Mouse (Mus musculus) liver, embryonic 16.5 days (tissue): ENCODE data around the gene Cyp4f18. TPM values are rescaled to one million over a fixed set of nuclear protein-coding genes. Genes with fewer than 3 reads are reported as not detected.

ENCODE experiments used
- ATAC-seq: fragments of 200-750 bp; cut with Nextera tagmentation; 2 replicates; pipeline ENCODE4 v1.8.0; 2017; ENCODE audit warnings: low read depth, mild to moderate bottlenecking, moderate number of reproducible peaks, moderate library complexity
- H3K27ac ChIP-seq: fragments of 300-500 bp; sonication (generic); 2 replicates; pipeline ENCODE4 v1.5.1; 2014; ENCODE audit warnings: mild to moderate bottlenecking, low read length
- H3K27me3 ChIP-seq: fragments of 300-500 bp; sonication (generic); 2 replicates; pipeline ENCODE4 v1.6.1; 2014; ENCODE audit warnings: low read depth, low read length, mixed read lengths; ENCODE audit not compliant: control insufficient read depth, insufficient read depth
- H3K36me3 ChIP-seq: fragments of 300-500 bp; sonication (generic); 2 replicates; pipeline ENCODE4 v1.6.1; 2014; ENCODE audit warnings: mild to moderate bottlenecking; ENCODE audit not compliant: control insufficient read depth, insufficient read depth
- H3K4me1 ChIP-seq: fragments of 300-500 bp; sonication (generic); 2 replicates; pipeline ENCODE4 v1.6.1; 2014; ENCODE audit warnings: low read depth, low read length, mixed read lengths; ENCODE audit not compliant: control insufficient read depth
- H3K4me2 ChIP-seq: fragments of 300-500 bp; sonication (generic); 2 replicates; pipeline ENCODE4 v1.6.1; 2014; ENCODE audit warnings: low read depth, low read length, mixed read lengths
- H3K4me3 ChIP-seq: fragments of 300-500 bp; sonication (generic); 2 replicates; pipeline ENCODE4 v1.5.1; 2014; ENCODE audit warnings: low read depth, mild to moderate bottlenecking, low read length
- H3K9ac ChIP-seq: fragments of 300-500 bp; sonication (generic); 2 replicates; pipeline ENCODE4 v1.6.1; 2014; ENCODE audit warnings: low read depth, low read length
- H3K9me3 ChIP-seq: fragments of 300-500 bp; sonication (generic); replicated peaks from 2 replicates; pipeline ENCODE4 v1.6.1; 2016; ENCODE audit warnings: low read length; ENCODE audit not compliant: control insufficient read depth
- WGBS: fragments of 180-500 bp; shearing (Covaris S2); extraction: QIAGEN DNeasy Blood & Tissue Kit; methylation state at CpG from one replicate; pipeline ENCODE4 v1.1.7; 2014; ENCODE audit not compliant: insufficient replicate concordance; 5-methylcytosine and 5-hydroxymethylcytosine counted together
- polyA plus RNA-seq: library from polyadenylated mRNA; unstranded; fragments of >200 nt; fragmentation: Nextera tagmentation; extraction: Ambion mirVana; gene quantifications from 2 replicates; pipeline ENCODE4 v1.2.1, GENCODE M21; 2015

The Cyp4f18 gene
- polyA plus RNA-seq, 1 experiment from 2014 or later: 3.6 TPM

DNA sequence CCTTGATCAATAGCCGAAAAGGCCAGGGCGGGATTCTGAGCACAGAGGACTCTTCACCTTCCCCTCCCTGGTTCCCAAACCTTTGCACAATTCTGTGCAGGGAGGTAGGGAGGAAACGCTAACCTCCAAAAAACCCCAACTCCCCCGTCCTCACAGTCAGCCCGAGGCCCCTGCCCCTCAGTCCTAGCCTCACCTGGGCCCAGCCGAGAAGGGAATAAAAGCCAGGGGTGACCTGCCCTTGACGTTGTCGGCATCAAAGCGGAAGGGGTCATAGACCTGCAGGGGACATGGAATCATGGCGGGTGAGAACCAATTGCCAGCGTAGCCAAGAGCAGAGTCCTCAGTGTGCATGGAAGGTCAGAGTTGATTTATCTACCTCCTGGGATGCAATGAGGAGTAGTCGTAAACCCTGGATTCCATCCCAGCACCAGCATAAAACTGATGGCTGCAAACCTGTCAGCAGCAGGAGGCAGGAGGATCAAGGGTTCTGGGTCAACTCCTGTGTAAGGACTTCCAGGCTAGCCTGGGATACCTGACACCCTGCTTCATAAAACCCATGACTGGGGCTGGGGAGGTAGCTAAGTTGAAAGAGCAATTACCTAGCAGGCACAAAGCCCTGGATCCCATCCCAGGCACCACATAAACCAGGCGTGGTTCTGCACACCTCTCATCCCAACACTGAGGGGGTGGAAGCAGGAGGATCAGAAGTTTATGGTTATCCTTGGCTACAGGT, 20.4 kb downstream of the Cyp4f18 start:
- no peak overlapping the region for H3K9ac ChIP-seq
- H3K36me3 ChIP-seq: no peaks in the 10 kb centered on the region
- 49% methylated on average over 13 of the region's 13 CpGs for WGBS
- no peaks in the 10 kb centered on the region for H3K27me3 ChIP-seq
- H3K4me1 ChIP-seq: no peaks in the 10 kb centered on the region; the same call in 1 of the 2 replicates
- peak overlapping the region; percentile 40 for H3K4me3 ChIP-seq
- no peak for ATAC-seq
- peak overlapping the region; percentile 46 for H3K4me2 ChIP-seq
- no peaks in the 10 kb centered on the region for H3K9me3 ChIP-seq
- H3K27ac ChIP-seq: no peak overlapping the region

DNA sequence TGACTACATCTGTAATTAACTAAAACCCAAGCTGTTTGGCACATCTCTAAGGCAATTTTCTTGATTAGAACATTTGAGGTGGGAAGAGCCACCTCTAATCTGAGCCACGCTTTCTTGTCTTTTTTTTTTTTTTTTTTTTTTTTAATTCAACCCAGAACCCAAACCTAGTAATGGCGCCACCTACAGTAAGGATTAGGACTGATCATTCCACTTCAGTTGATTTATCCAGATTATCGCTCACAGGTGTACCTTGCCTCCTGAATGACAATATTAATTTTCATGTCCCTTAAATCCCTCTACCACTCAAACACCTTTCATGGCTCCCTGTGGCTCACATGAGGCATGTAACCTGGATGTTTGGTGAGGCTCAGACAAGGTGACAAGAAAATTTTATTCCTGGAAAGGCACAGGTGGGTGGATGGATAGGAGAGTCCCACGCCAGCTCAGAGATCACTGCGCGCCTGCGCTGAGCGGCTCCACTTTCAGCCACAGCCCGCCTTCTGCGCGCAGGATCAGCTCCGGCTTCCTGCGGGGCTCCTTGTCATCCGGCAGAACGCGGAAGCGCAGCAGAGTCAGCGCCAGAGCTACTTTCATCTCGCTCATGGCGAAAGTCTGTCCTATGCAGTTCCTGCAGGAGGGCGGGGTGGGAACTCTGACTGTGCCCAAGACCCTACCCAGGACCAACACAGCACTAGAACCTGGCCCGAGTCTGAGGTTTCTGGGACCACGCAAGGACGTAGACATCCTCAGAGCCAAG, 21.1 kb downstream of the Cyp4f18 start:
- H3K9ac ChIP-seq: no peak overlapping the region

DNA sequence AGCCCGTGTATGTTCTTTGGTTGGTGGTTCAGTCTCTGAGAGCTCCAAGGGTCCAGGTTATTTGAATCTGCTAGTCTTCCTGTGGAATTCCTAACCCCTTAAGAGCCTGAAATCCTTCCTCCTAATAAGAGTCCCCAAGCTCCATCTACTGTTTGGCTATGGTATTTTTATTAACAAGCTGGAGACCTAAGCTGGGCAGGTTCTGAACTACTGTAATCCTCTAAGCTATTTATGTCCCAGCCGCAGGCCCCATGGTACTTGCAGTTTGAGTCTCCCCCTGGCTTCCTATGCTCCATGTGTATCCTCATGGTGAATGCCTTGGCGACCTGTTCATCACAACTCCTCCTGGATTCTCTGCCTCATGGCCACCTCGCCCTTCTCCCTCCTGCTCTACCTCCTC, 24.8 kb downstream of the Cyp4f18 start:
- H3K27me3 ChIP-seq: no peaks in the 10 kb centered on the region
- no peak for ATAC-seq
- no peaks in the 10 kb centered on the region; the same call in 1 of the 2 replicates for H3K4me1 ChIP-seq
- 39% methylated on average over 4 of the region's 4 CpGs for WGBS
- H3K4me3 ChIP-seq: no peak overlapping the region
- no peak overlapping the region for H3K9ac ChIP-seq
- H3K4me2 ChIP-seq: no peak overlapping the region
- no peaks in the 10 kb centered on the region for H3K36me3 ChIP-seq
- no peaks in the 10 kb centered on the region for H3K9me3 ChIP-seq
- no peak overlapping the region for H3K27ac ChIP-seq

More for the DNA sequence above, 21.1 kb downstream of the Cyp4f18 start:
- no peaks in the 10 kb centered on the region; the same call in 1 of the 2 replicates for H3K4me1 ChIP-seq
- H3K36me3 ChIP-seq: no peaks in the 10 kb centered on the region
- no peak for ATAC-seq
- 13% methylated on average over 24 of the region's 24 CpGs for WGBS
- no peaks in the 10 kb centered on the region for H3K27me3 ChIP-seq
- no peak overlapping the region for H3K27ac ChIP-seq
- peak overlapping the region; percentile 40 for H3K4me3 ChIP-seq
- no peaks in the 10 kb centered on the region for H3K9me3 ChIP-seq
- H3K4me2 ChIP-seq: peak overlapping the region; percentile 46

DNA sequence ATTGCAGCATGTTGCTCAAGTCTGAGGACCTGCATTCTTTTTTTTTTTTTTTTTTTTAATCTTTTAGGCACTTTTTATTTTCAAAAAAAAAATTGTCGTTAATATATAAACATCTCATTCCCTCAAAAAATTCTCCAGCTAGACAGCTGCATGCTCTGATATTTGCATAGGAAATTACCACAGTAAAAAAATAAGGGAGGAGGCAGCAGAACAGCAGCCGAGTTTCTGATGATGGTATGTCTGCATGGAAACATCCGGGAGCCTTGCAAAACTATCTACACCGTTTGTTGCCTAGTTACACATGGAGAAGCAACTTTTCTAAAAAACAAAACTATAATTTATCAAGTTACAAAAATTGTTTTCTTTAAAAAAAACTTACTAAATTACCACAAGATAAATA, 28.0 kb downstream of the Cyp4f18 start:
- ATAC-seq: no peak
- no peak overlapping the region for H3K4me2 ChIP-seq
- WGBS: 54% methylated on average over 4 of the region's 4 CpGs
- H3K36me3 ChIP-seq: no peaks in the 10 kb centered on the region
- H3K9me3 ChIP-seq: no peaks in the 10 kb centered on the region
- no peak overlapping the region for H3K9ac ChIP-seq
- H3K27me3 ChIP-seq: no peaks in the 10 kb centered on the region
- H3K4me3 ChIP-seq: no peak overlapping the region
- H3K4me1 ChIP-seq: no peaks in the 10 kb centered on the region
- no peak overlapping the region for H3K27ac ChIP-seq

DNA sequence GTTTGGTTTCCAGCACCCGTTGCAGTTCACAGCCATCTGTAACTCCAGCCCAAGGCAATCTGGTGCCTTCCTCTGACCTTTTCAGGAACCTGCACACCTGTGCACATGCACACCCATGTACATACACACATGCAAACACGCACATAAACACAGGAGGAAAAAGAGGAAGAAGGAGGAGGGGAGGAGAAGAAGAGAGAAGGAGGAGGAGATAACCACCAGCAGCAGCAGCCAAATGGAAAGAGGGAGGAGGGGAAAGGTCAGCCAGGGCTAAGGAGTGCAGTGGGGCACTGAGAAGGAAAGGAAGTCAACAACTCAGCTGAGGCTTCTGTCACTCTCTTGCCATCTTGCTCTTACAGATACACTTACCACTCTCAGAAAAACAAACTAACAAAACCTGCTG, 28.4 kb downstream of the Cyp4f18 start:
- ATAC-seq: no peak
- H3K27ac ChIP-seq: no peak overlapping the region
- no peak overlapping the region for H3K4me2 ChIP-seq
- H3K36me3 ChIP-seq: no peaks in the 10 kb centered on the region
- H3K9me3 ChIP-seq: no peaks in the 10 kb centered on the region
- H3K4me1 ChIP-seq: no peaks in the 10 kb centered on the region
- no peak overlapping the region for H3K9ac ChIP-seq
- H3K4me3 ChIP-seq: no peak overlapping the region
- no peaks in the 10 kb centered on the region for H3K27me3 ChIP-seq
- WGBS: 29% methylated on average over 2 of the region's 2 CpGs

DNA sequence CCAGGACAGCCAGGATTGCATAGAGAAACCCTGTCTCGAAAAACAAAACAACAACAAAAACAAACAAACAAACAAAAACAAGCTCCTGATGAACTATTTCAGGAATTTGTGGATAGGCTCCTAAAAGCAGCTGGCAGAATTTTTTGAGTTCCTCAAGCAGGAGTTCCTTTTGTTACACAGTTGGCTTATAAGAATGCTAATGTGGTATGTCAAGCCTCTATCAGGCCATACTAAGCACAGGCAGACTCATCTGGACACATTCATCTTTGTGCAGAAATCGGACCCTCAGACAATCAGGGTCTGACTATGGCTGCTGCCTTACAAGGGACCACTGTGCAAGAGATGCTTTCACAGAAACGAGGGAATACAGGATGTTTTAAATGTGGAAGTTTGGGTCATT, 35.2 kb downstream of the Cyp4f18 start:
- Histone ChIP-seq H3K9ac (no peak overlapping the region), H3K27me3 (no peaks in the 10 kb centered on the region), H3K9me3 (no peaks in the 10 kb centered on the region), H3K27ac (no peak overlapping the region), H3K36me3 (peaks cover 3% of the 10 kb centered on the region), H3K4me2 (no peak overlapping the region), H3K4me1 (no peaks in the 10 kb centered on the region), H3K4me3 (no peak overlapping the region)
- WGBS: 57% methylated on average over 3 of the region's 3 CpGs
- no peak for ATAC-seq

DNA sequence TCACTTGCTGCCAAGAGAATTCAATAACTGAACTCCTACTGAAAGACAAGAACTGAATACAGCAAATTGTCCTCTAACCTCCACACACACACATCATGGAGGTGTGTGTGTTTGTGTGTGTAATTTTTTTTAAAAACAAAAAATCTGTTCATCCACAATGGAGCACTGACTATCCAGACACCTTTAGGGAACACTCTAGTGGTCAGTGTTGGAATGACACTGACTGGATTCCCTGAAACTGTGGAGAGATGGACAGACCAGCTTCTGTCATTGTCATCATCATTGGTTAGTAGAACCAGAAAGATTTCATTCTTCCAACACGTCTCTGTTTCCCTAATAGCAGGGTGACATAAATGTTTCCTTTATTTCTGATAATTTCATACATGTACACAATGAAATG, 37.5 kb downstream of the Cyp4f18 start:
- H3K4me2 ChIP-seq: no peak overlapping the region
- 52% methylated on average over 1 of the region's 1 CpGs for WGBS
- no peak overlapping the region for H3K4me3 ChIP-seq
- no peaks in the 10 kb centered on the region for H3K27me3 ChIP-seq
- H3K36me3 ChIP-seq: peaks cover 18% of the 10 kb centered on the region
- ATAC-seq: no peak
- no peak overlapping the region for H3K27ac ChIP-seq
- H3K9me3 ChIP-seq: no peaks in the 10 kb centered on the region
- no peaks in the 10 kb centered on the region for H3K4me1 ChIP-seq
- no peak overlapping the region for H3K9ac ChIP-seq

DNA sequence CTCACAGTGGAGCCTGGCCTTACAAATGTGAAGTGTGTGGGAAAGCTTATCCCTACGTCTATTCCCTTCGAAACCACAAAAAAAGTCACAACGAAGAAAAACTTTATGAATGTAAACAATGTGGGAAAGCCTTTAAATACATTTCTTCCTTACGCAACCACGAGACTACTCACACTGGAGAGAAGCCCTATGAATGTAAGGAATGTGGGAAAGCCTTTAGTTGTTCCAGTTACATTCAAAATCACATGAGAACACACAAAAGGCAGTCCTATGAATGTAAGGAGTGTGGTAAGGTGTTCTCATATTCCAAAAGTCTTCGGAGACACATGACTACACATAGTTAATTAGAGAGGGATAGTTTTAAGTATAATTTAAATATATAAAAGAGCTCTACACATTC, 40.8 kb downstream of the Cyp4f18 start:
- no peak for ATAC-seq
- Histone ChIP-seq H3K27ac (no peak overlapping the region), H3K4me1 (no peaks in the 10 kb centered on the region), H3K4me2 (no peak overlapping the region), H3K9ac (no peak overlapping the region), H3K4me3 (no peak overlapping the region), H3K27me3 (no peaks in the 10 kb centered on the region), H3K9me3 (no peaks in the 10 kb centered on the region; the same call in 1 of the 2 replicates), H3K36me3 (peaks cover 38% of the 10 kb centered on the region)
- 80% methylated on average over 6 of the region's 6 CpGs for WGBS

DNA sequence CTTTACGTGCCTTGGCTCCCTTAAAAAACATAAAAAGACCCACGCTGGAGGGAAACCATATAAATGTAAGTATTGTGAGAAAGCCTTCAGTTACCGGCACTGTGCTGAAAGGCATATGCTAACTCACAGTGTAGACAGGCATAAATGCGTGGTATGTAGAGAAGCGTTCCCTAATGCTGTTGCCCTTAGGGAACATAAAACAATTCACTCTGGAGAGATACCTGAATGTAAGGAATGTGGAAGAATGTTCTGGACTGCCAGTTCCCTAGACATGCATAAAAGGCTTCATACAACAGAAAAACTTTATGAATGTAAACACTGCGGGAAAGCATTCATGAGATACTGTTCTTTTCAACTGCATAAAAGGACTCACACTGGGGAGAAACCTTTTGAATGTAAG, 41.3 kb downstream of the Cyp4f18 start:
- no peaks in the 10 kb centered on the region; the same call in 1 of the 2 replicates for H3K9me3 ChIP-seq
- no peaks in the 10 kb centered on the region for H3K27me3 ChIP-seq
- H3K27ac ChIP-seq: no peak overlapping the region
- no peak overlapping the region for H3K4me3 ChIP-seq
- no peaks in the 10 kb centered on the region for H3K4me1 ChIP-seq
- no peak overlapping the region for H3K9ac ChIP-seq
- no peak for ATAC-seq
- H3K4me2 ChIP-seq: no peak overlapping the region
- WGBS: 85% methylated on average over 6 of the region's 6 CpGs
- peaks cover 38% of the 10 kb centered on the region for H3K36me3 ChIP-seq
